Mouse (Mus musculus): ENCODE measurements around the gene Kcnk1.

The Kcnk1 gene

GRCm38 (mm10) chr8:126045751-126046150 is 50.8 kb downstream of the Kcnk1 start:
- WGBS = 77% methylated on average over 4 of the region's 4 CpGs

DNA sequence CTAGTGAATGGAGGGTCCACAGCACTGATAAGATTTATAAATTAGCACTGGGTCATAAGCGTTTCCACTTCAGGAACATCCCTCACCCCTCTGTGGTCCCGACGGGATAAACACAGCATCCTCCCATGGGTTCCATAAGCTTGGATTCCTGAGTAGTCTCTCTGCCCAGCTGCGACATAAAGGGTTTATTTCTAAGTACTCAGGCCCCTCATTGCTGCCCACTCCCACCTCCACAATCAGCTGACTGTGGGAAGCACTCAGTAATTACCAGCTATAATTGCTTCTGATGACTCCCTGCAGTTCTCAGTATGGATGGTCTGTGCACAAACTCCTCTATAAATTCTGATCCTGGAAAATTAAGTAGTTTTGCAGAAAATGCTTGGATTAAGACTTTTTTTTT is 58.9 kb downstream of the Kcnk1 start:
- WGBS = 67% methylated on average over 4 of the region's 4 CpGs

- 92% methylated on average over 4 of the region's 4 CpGs for whole genome bisulfite sequencing
These were observed 63.9 kb downstream of the Kcnk1 start for GRCm38 (mm10) chr8:126058876-126059275.

- 87% methylated on average over 10 of the region's 10 CpGs for WGBS
These were observed 67.9 kb downstream of the Kcnk1 start for GRCm38 (mm10) chr8:126062844-126063243.

DNA sequence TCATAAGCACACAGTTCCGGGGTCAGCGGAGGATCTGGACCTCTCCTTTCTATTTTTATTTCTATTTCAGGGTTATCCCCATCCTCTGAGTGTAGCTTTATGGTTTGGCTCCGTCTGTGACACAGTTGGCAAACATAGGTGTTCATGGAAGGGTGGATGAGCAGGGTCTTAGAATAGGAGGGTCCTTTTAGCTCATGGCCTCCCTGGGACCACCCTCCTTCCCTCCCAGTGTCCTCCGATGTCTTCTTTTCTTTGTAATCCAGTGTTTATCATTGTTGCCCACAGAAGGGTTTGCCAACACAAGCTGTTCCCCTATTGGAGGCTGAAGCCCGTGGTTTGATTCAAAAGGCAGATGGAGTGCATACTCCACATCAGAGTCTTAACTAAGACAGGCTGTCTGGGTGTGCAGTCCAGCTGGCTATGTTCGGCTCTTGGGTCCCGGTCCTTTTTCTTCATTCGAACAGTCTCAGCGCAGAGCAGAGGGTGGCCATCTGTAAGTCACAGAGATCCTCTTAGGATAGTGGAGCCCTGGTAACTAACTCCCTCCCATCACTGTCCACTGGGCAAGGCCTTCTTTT is 69.0 kb downstream of the Kcnk1 start:
- WGBS = 65% methylated on average over 9 of the region's 9 CpGs

DNA sequence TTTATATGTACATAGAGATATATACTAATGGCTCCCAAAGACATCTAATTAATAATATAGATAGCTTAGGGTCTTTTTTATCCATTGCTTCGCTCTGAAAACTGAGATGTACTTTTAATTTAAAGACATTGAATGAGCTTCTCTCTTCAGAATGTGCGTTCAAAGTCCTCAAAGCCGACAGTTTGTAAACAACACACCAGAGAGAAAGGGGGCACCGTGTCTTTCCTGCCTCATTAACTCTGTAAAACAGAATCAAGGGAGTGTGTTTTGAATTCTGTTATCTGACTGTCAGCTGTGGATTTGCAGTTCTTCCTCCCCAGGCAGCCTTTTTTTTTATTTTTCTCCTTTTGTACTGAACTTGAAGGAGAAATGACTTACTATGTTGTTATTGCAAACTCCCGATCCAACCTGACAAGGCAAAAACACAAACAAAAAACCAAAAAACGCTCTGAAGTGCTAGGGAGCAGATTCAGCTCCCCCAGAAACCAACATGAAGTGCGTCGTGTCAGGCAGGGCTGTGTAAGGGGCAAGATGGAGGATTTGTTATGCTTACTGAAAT is 69.7 kb downstream of the Kcnk1 start:
- WGBS = 67% methylated on average over 8 of the region's 8 CpGs

- whole genome bisulfite sequencing = 60% methylated on average over 6 of the region's 6 CpGs
These were observed 72.3 kb downstream of the Kcnk1 start for GRCm38 (mm10) chr8:126067306-126067705.

- 69% methylated on average over 6 of the region's 6 CpGs for WGBS
These were observed 73.2 kb downstream of the Kcnk1 start for GRCm38 (mm10) chr8:126068136-126068535.

GRCm38 (mm10) chr8:126072678-126073077 is 77.7 kb downstream of the Kcnk1 start:
- WGBS = 58% methylated on average over 5 of the region's 5 CpGs

DNA sequence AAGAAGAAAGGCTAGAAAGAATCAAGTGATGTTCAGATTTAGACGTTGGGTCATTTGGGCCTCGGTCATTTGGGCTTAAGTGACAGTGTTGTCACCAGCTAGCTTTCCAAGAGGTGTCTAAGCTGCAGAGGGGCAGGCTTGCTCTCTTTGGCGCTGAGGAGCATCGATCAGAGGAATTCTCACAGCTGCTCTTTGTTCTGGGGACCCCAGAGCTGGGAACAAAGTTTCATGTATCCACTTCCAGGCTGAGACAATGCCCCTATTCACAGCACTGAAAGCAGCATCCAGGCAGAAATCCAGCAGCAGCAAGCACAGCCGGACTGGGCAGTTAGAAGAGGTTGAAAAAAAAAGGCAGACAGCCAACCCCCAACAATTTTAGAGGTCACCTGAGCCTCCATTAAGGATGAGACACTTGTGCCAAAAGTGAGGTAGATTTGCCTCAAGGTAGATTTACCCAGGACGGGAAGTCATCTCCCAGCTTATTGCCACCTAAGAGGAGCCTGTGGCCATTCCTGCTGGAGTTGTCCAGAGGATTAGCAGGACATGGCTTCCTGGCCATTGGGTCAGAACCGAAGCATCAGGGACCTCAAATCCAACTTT is 78.3 kb downstream of the Kcnk1 start:
- 61% methylated on average over 7 of the region's 7 CpGs for WGBS

DNA sequence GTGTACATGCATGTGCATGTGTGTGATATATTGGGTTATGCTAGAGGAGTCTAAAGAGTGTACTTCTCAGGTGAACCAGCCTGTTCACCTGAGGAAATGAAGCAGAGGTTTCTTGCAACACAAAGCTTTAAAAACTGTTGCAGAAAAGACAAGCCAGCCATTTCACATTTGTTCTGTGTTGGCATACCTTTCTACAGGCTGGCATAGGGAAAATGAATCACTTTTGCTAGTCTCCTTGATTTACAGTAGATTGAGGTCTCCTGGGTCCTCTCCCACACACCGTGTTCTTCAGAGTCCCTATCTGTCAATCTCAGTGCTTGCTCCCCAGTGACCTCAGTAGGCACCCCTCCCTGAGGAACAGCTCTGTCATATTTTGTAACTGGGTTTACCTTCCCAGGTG is 79.1 kb downstream of the Kcnk1 start:
- WGBS = 79% methylated on average over 1 of the region's 1 CpGs

DNA sequence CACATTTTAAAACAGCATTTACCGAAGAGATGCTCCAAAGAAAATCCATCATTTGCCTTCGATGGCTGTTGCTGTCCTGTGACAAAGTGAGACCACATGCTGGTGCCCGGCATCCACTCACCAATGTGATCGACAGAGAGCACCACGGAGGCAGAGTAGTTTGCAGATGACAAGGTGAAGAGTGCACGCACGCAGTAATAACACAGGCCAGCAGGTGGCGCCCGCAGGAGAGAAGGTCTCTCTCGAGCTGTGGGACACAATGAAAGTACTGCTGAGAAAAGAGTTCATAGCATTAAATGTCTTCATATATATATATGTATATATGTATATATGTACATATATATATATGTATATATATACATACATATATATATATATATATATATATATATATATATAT is 80.4 kb downstream of the Kcnk1 start:
- 14% methylated on average over 10 of the region's 10 CpGs for WGBS

Data from cerebral cortex, adult 2 months (tissue).